Mouse (Mus musculus): ENCODE results near the gene Clca3a1. TPM values are rescaled to one million over a fixed set of nuclear protein-coding genes. Genes with fewer than 3 reads are reported as not detected.
A peak's percentile ranks its signal among the peaks of the same experiment; 100 is the strongest.

The Clca3a1 gene
- polyA plus RNA-seq, 1 experiment from 2014 or later = 0.97 TPM

GRCm38 (mm10) chr3:144694040-144694439 is 66.7 kb downstream of the Clca3a1 start:
- no peak overlapping the region for H3K9ac ChIP-seq
- no peak for ATAC-seq (ENCODE audit: insufficient number of reproducible peaks, low FRiP score, low TSS enrichment, low read depth)
- no peaks in the 10 kb centered on the region for H3K9me3 ChIP-seq
- 0 out of 2 replicates have a peak, but pooled peaks cover 4% of the 10 kb centered on the region for H3K4me1 ChIP-seq
- H3K27me3 ChIP-seq = no peaks in the 10 kb centered on the region
- H3K4me3 ChIP-seq = no peak overlapping the region
- H3K4me2 ChIP-seq = no peak overlapping the region
- WGBS = 87% methylated on average over 10 of the region's 10 CpGs
- peaks cover 55% of the 10 kb centered on the region for H3K36me3 ChIP-seq
- no peak overlapping the region for H3K27ac ChIP-seq

DNA sequence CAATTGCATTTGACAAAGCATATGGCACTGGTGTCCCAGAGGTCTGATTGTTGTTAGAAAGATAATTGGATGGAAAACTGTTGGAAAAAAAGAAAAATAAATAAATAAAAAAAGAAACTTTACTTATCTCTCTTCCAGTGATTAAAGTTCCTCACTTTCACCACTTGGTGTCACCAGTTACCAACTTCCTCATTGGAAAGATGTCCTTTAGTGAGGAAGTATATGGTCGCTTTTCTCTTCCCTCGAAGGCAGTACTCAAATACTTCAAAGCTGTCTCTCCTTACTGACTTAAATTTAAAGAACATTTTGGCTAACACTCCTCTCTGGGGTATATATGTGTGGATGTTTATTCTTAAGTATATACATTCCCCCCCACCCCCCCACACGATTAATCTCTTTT is 68.7 kb downstream of the Clca3a1 start:
- Histone ChIP-seq H3K27ac (no peak overlapping the region), H3K4me2 (no peak overlapping the region), H3K9ac (no peak overlapping the region), H3K36me3 (peaks cover 55% of the 10 kb centered on the region), H3K27me3 (no peaks in the 10 kb centered on the region), H3K4me1 (peaks cover 8% of the 10 kb centered on the region; the same call in 1 of the 2 replicates), H3K4me3 (no peak overlapping the region), H3K9me3 (no peaks in the 10 kb centered on the region)
- WGBS = 47% methylated on average over 3 of the region's 3 CpGs
- ATAC-seq (ENCODE audit: insufficient number of reproducible peaks, low FRiP score, low TSS enrichment, low read depth) = no peak

GRCm38 (mm10) chr3:144689236-144689635 is 71.5 kb downstream of the Clca3a1 start:
- peak; percentile 77; the same call in 1 of the 2 replicates for ATAC-seq (ENCODE audit: insufficient number of reproducible peaks, low FRiP score, low TSS enrichment, low read depth)

GRCm38 (mm10) chr3:144688284-144688683 is 72.5 kb downstream of the Clca3a1 start:
- Histone ChIP-seq H3K27ac (no peak overlapping the region; the same call in 1 of the 2 replicates), H3K9ac (no peak overlapping the region), H3K4me2 (no peak overlapping the region), H3K36me3 (peaks cover 35% of the 10 kb centered on the region), H3K4me3 (no peak overlapping the region), H3K4me1 (peaks cover 8% of the 10 kb centered on the region; the same call in 1 of the 2 replicates), H3K9me3 (no peaks in the 10 kb centered on the region), H3K27me3 (no peaks in the 10 kb centered on the region)
- 46% methylated on average over 8 of the region's 8 CpGs for WGBS
- no peak for ATAC-seq (ENCODE audit: insufficient number of reproducible peaks, low FRiP score, low TSS enrichment, low read depth)

More at GRCm38 (mm10) chr3:144689236-144689635, 71.5 kb downstream of the Clca3a1 start:
- no peaks in the 10 kb centered on the region for H3K27me3 ChIP-seq
- H3K27ac ChIP-seq = no peak overlapping the region
- H3K4me1 ChIP-seq = peaks cover 8% of the 10 kb centered on the region; the same call in 1 of the 2 replicates
- H3K9me3 ChIP-seq = no peaks in the 10 kb centered on the region
- 26% methylated on average over 11 of the region's 11 CpGs for WGBS
- no peak overlapping the region for H3K9ac ChIP-seq
- no peak overlapping the region for H3K4me2 ChIP-seq
- no peak overlapping the region for H3K4me3 ChIP-seq
- peaks cover 42% of the 10 kb centered on the region for H3K36me3 ChIP-seq

DNA sequence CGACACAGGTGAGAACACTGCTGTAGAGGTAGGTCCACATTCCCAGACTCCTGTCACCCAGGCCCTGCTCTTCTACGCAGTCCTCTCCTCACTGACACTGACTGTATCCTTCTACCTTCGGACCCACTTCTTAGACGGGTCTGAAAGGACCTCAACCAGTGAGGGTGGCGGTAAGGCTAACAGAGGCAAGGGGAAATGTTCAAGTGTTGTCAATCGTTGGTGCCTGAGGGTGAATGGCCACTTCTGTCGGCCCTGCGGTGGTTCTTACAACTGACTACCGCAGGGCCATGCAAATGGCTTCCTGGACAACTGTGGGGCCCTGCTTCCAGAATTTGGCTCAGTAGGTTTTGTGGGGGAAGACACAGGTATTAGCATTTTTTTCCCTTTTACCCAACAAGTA is 73.2 kb downstream of the Clca3a1 start:
- Histone ChIP-seq H3K9ac (no peak overlapping the region), H3K4me2 (no peak overlapping the region), H3K27me3 (no peaks in the 10 kb centered on the region), H3K9me3 (no peaks in the 10 kb centered on the region), H3K4me1 (peaks cover 8% of the 10 kb centered on the region; the same call in 1 of the 2 replicates), H3K36me3 (peaks cover 32% of the 10 kb centered on the region; the same call in 1 of the 2 replicates), H3K4me3 (no peak overlapping the region), H3K27ac (no peak overlapping the region)
- no peak for ATAC-seq (ENCODE audit: insufficient number of reproducible peaks, low FRiP score, low TSS enrichment, low read depth)
- 89% methylated on average over 9 of the region's 9 CpGs for WGBS

DNA sequence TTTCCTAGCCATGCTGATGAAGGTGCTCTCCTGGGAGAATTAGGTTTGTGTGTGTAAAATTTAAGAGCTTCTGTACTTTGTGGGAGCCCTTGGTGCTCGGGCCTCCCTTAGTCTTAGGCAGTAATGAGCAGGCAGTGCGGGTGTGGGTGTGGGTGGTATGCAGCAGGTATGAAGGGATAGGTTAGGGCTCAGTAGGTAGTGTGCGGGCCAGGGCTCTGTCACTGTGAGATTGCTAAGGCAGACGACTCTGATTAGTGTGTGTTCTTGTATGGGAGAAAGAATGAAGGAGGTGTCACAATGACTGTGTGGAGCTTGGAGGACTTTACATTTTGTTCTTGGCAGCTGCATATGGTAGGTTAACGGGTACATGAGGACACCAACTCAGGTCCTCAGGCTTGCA is 74.6 kb downstream of the Clca3a1 start:
- 75% methylated on average over 5 of the region's 5 CpGs for WGBS
- no peak overlapping the region for H3K4me3 ChIP-seq
- H3K27me3 ChIP-seq = no peaks in the 10 kb centered on the region
- ATAC-seq (ENCODE audit: insufficient number of reproducible peaks, low FRiP score, low TSS enrichment, low read depth) = no peak
- peaks cover 8% of the 10 kb centered on the region; the same call in 1 of the 2 replicates for H3K4me1 ChIP-seq
- H3K9ac ChIP-seq = no peak overlapping the region
- H3K4me2 ChIP-seq = no peak overlapping the region
- H3K36me3 ChIP-seq = peaks cover 29% of the 10 kb centered on the region; the same call in 1 of the 2 replicates
- no peaks in the 10 kb centered on the region for H3K9me3 ChIP-seq
- no peak overlapping the region for H3K27ac ChIP-seq

DNA sequence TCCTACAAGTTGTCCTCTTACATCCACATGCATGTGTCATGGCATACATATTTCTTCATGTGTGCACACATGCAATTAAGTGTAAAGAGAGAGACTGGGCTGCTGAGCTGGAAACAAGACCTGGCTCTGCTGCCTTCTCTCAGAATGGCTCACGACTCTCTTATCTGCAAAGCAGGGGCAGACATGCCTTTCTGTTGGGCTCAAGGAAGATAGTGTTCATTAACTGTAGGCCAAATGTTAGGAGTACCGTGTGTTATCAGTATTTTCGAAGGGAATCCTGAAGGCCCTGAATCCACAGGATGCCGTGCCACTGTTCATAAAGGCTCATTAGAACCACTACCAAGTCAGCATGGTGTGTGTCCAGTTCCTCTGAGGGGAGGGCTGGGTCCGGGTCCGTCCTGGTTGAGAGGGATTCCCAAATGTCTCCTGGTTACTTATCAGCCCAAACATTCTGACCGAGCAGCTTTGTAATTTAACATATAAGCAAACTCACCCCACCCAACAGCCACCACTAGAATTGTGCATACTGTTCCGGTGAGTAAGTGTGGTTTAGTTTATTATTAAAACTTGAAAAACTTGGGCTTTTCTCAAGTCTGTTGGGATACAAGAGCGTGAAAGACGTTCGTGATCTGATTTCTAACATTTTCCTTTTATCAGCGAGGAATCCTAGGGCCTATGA is 77.5 kb downstream of the Clca3a1 start:
- 88% methylated on average over 12 of the region's 12 CpGs for WGBS
- Histone ChIP-seq H3K4me1 (peaks cover under 1% of the 10 kb centered on the region; the same call in 1 of the 2 replicates), H3K4me2 (no peak overlapping the region), H3K4me3 (no peak overlapping the region), H3K36me3 (peaks cover 22% of the 10 kb centered on the region; the same call in 1 of the 2 replicates), H3K9me3 (no peaks in the 10 kb centered on the region), H3K27me3 (no peaks in the 10 kb centered on the region), H3K9ac (no peak overlapping the region), H3K27ac (no peak overlapping the region)
- ATAC-seq (ENCODE audit: insufficient number of reproducible peaks, low FRiP score, low TSS enrichment, low read depth) = no peak

DNA sequence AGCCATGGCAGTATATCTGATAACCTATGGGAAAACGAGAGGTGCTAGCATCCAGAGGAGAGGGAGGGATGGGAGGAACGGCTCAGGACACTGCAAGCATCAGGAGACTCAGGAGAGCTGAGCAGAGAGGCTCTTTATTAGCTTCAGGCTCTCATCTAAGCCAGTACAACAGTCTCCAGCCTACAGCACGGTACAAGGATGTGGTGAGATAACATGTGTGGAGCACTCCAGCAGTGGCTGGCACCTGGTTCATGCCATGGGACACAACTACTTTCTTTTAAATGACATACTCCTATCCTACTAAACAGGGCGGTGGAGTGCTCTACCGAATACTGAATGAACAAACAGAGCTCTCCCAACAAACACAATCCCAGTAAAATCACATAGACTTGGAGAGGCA is 79.2 kb downstream of the Clca3a1 start:
- Histone ChIP-seq H3K9me3 (no peaks in the 10 kb centered on the region), H3K36me3 (peaks cover 12% of the 10 kb centered on the region; the same call in 1 of the 2 replicates), H3K9ac (no peak overlapping the region), H3K4me2 (no peak overlapping the region), H3K4me1 (no peaks in the 10 kb centered on the region), H3K27me3 (no peaks in the 10 kb centered on the region), H3K27ac (no peak overlapping the region), H3K4me3 (no peak overlapping the region)
- WGBS = 77% methylated on average over 5 of the region's 5 CpGs
- no peak for ATAC-seq (ENCODE audit: insufficient number of reproducible peaks, low FRiP score, low TSS enrichment, low read depth)

- Histone ChIP-seq H3K36me3 (peaks cover 7% of the 10 kb centered on the region; the same call in 1 of the 2 replicates), H3K27me3 (no peaks in the 10 kb centered on the region), H3K27ac (no peak overlapping the region), H3K9me3 (no peaks in the 10 kb centered on the region), H3K4me2 (no peak overlapping the region), H3K9ac (no peak overlapping the region), H3K4me1 (no peaks in the 10 kb centered on the region), H3K4me3 (no peak overlapping the region)
- no peak for ATAC-seq (ENCODE audit: insufficient number of reproducible peaks, low FRiP score, low TSS enrichment, low read depth)
- 83% methylated on average over 8 of the region's 8 CpGs for WGBS
Observed at GRCm38 (mm10) chr3:144679701-144680159, 81.0 kb downstream of the Clca3a1 start.

Other genes starting within 250 kb of the Clca3a1 start
- gene Hs2st1, start 190.8 kb downstream of the Clca3a1 start, polyA plus RNA-seq (2015; fragmentation: Nextera tagmentation; extraction: Ambion mirVana) = 10.1 and 13.5 TPM in 2 replicates
- 689 and 692 TPM in 2 replicates for gene Selenof, start 190.7 kb downstream of the Clca3a1 start, polyA plus RNA-seq (2015; fragmentation: Nextera tagmentation; extraction: Ambion mirVana)
- gene Sh3glb1, start 40.6 kb downstream of the Clca3a1 start, polyA plus RNA-seq (2015; fragmentation: Nextera tagmentation; extraction: Ambion mirVana) = 121 and 135 TPM in 2 replicates
- 0.45 and 0.55 TPM in 2 replicates for gene Clca3a2, start 58.5 kb upstream of the Clca3a1 start, polyA plus RNA-seq (2015; fragmentation: Nextera tagmentation; extraction: Ambion mirVana)
- not detected in 2 replicates for gene Clca3b, start 88.4 kb upstream of the Clca3a1 start, polyA plus RNA-seq (2015; fragmentation: Nextera tagmentation; extraction: Ambion mirVana)
- gene Clca4b, start 171.6 kb upstream of the Clca3a1 start, polyA plus RNA-seq (2015; fragmentation: Nextera tagmentation; extraction: Ambion mirVana) = not detected in 2 replicates
- 0.05 TPM in 1 of 2 replicates, not detected in the other for gene Clca4a, start 214.1 kb upstream of the Clca3a1 start, polyA plus RNA-seq (2015; fragmentation: Nextera tagmentation; extraction: Ambion mirVana)